Mouse (Mus musculus) small intestine, adult 10 weeks (tissue): ENCODE results near the gene Cdc42. TPM values are rescaled to one million over a fixed set of nuclear protein-coding genes. Genes with fewer than 3 reads are reported as not detected.

Source experiments
- polyA plus RNA-seq: library from polyadenylated mRNA; stranded (reverse); fragments of 350-450 nt; fragmentation: Illumina TruSeq; extraction: RNeasy Lipid Tissue Mini Kit (QIAGEN cat#74804); gene quantifications from one replicate; pipeline ENCODE4 v1.2.3, GENCODE M21; 2014; ENCODE audit warnings: low replicate concordance

Cdc42 gene
- 1,259 TPM for polyA plus RNA-seq

DNA sequence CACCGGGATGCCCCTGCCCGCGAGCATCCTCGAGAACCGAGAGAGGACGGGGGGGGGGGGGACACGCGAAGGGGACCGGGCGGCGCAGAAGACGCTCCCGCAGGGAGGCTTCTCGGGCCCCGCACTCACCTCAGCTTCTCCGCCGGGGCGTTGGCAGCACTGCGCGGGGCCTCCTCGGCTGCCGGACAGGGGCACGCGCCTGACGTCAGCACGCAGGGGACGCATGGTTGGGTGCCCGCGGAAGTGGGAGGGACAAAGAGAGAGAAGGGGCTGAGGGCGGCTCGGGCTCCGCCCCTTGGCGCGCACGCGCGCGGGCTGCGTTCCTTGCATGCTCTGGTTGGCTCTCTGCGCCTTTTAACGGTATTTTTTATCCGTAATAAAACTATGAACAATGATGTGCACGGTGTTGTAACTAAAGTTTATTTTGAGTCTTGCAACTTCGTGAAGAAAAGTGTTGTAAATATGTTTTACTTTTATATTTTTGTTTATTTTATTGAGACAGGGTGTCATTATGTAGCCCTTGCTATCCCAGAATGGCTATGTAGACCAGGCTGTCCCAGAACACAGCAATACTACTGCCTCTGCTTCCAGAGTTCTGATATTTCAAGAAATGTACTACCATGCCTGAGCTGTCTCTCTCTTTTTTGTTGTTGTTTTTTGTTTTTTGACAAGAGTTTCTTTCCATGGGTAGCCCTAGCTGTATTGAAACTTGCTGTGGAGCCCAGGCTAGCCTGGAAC is at the start of gene Cdc42:
Gene Cdc42, minus strand, starts transcription at position 204 of the 738 bp plus-strand sequence.

GRCm38 (mm10) chr4:137277166-137277513 is 80.4 kb downstream of the Cdc42 start, which contains the start of gene Wnt4:
Wnt4 (plus strand) TSS chr4:137277489.

Other genes with a start within 250 kb of the Cdc42 start
- 0.19 TPM for gene Wnt4, start 80.2 kb downstream of the Cdc42 start, polyA plus RNA-seq
- not detected for gene Cela3a, start 52.1 kb upstream of the Cdc42 start, polyA plus RNA-seq
- gene Cela3b, start 72.8 kb upstream of the Cdc42 start, polyA plus RNA-seq, result 18.9 TPM
- not detected for gene 1700013G24Rik, start 95.6 kb upstream of the Cdc42 start, polyA plus RNA-seq
- not detected for gene Hspg2, start 111.0 kb upstream of the Cdc42 start, polyA plus RNA-seq
- not detected for gene Ldlrad2, start 216.8 kb upstream of the Cdc42 start, polyA plus RNA-seq
- 59.7 TPM for gene Usp48, start 236.0 kb upstream of the Cdc42 start, polyA plus RNA-seq